Mouse (Mus musculus) forebrain, embryonic 16.5 days (tissue): ENCODE measurements around the gene Myocos. TPM values are rescaled to one million over a fixed set of nuclear protein-coding genes. Genes with fewer than 3 reads are reported as not detected.
"Not testable (repeated sequence)": the region's sequence is repeated elsewhere in the genome, so short reads cannot be mapped to it uniquely, and the experiment has no call there.

Experiments used
- ATAC-seq: fragments of 200-750 bp; cut with Nextera tagmentation; 2 replicates; pipeline ENCODE4 v1.8.0; 2017; ENCODE audit warnings: mild to moderate bottlenecking, moderate library complexity
- H3K27ac ChIP-seq: fragments of 300-500 bp; sonication (generic); 2 replicates; pipeline ENCODE4 v1.5.1; 2014; ENCODE audit warnings: low read length, control low read depth
- H3K27me3 ChIP-seq: fragments of 300-500 bp; sonication (generic); replicated peaks from 2 replicates; pipeline ENCODE4 v1.6.1; 2014; ENCODE audit warnings: low read length; ENCODE audit not compliant: control insufficient read depth, insufficient read depth
- H3K36me3 ChIP-seq: fragments of 300-500 bp; sonication (generic); 2 replicates; pipeline ENCODE4 v1.6.1; 2014; ENCODE audit not compliant: control insufficient read depth, insufficient read depth
- H3K4me1 ChIP-seq: fragments of 300-500 bp; sonication (generic); replicated peaks from 2 replicates; pipeline ENCODE4 v1.6.1; 2014; ENCODE audit warnings: low read length; ENCODE audit not compliant: control insufficient read depth, insufficient read depth
- H3K4me2 ChIP-seq: fragments of 300-500 bp; sonication (generic); 2 replicates; pipeline ENCODE4 v1.6.1; 2014; ENCODE audit warnings: mild to moderate bottlenecking, low read length, control low read depth
- H3K4me3 ChIP-seq: fragments of 300-500 bp; sonication (generic); replicated peaks from 2 replicates; pipeline ENCODE4 v1.5.1; 2014; ENCODE audit warnings: mild to moderate bottlenecking, low read length, control low read depth
- H3K9ac ChIP-seq: fragments of 300-500 bp; sonication (generic); replicated peaks from 2 replicates; pipeline ENCODE4 v1.6.1; 2014; ENCODE audit warnings: low read depth, low read length, control low read depth
- H3K9me3 ChIP-seq: fragments of 300-500 bp; sonication (generic); 2 replicates; pipeline ENCODE4 v1.6.1; 2016; ENCODE audit warnings: low read length; ENCODE audit not compliant: control insufficient read depth
- WGBS: fragments of 180-500 bp; shearing (Covaris S2); extraction: QIAGEN DNeasy Blood & Tissue Kit; methylation state at CpG from one replicate; pipeline ENCODE4 v1.1.7; 2014; 5-methylcytosine and 5-hydroxymethylcytosine counted together
- polyA plus RNA-seq: library from polyadenylated mRNA; unstranded; fragments of >200 nt; fragmentation: Nextera tagmentation; extraction: Ambion mirVana; gene quantifications from 2 replicates; pipeline ENCODE4 v1.2.1, GENCODE M21; 2015

Myocos gene
- polyA plus RNA-seq, 1 experiment from 2014 or later, result not detected

DNA sequence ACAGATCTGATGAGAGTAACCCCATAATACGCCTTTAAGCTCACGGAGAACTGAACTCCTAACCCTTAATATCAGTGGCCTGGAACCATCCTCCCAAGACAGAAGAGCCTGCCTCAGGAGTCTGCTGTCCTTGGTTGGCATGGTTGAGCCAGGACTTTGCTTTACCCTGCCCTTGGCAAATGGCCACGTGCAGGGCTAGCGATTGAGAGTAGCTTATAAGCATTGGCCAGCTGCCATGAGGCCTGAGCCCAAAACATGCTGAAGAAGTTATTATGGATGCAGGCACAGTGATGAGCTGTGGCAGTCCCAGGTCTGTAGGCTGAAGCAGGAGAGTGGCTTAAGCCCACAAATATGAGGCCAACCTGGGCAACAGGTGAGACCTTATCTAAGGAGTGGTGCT, 30.2 kb downstream of the Myocos start:
- not testable (repeated sequence) for H3K9me3 ChIP-seq, H3K36me3 ChIP-seq, ATAC-seq, H3K27me3 ChIP-seq, H3K4me1 ChIP-seq, H3K4me3 ChIP-seq, H3K9ac ChIP-seq, H3K27ac ChIP-seq, H3K4me2 ChIP-seq
- 70% methylated on average over 4 of the region's 4 CpGs for WGBS

GRCm38 (mm10) chr1:162625229-162625628, 32.8 kb downstream of the Myocos start:
- H3K4me2 ChIP-seq, result no peak overlapping the region
- no peaks in the 10 kb centered on the region for H3K27me3 ChIP-seq
- ATAC-seq, result no peak
- no peaks in the 10 kb centered on the region; the same call in 1 of the 2 replicates for H3K9me3 ChIP-seq
- H3K27ac ChIP-seq, result no peak overlapping the region
- 49% methylated on average over 7 of the region's 7 CpGs for WGBS
- H3K4me1 ChIP-seq, result no peaks in the 10 kb centered on the region; the same call in 1 of the 2 replicates
- no peak overlapping the region for H3K9ac ChIP-seq
- H3K4me3 ChIP-seq, result no peak overlapping the region
- H3K36me3 ChIP-seq, result no peaks in the 10 kb centered on the region

DNA sequence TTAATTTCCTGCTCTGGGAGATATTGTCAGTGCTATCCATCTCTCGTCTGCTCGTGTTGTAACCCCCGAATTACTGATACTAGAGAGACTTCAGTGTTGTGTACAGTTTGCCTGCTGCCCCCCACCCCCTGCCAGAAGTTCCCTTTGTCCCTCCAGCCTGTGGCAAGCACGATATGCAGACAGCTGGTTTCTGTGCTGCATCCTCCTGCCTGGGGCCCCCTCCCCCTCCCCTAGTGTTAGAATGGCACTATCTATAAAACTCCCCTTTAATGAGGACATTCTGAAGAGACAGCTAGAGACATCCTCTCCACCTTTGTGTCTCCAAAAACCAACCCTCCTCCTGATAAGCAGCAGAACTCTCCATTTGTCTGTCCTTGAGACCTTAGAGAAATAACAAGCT, 34.1 kb downstream of the Myocos start:
- Histone ChIP-seq H3K27ac (no peak overlapping the region), H3K4me1 (no peaks in the 10 kb centered on the region; the same call in 1 of the 2 replicates), H3K4me2 (no peak overlapping the region), H3K9ac (no peak overlapping the region), H3K27me3 (no peaks in the 10 kb centered on the region), H3K36me3 (no peaks in the 10 kb centered on the region), H3K4me3 (no peak overlapping the region), H3K9me3 (no peaks in the 10 kb centered on the region; the same call in 1 of the 2 replicates)
- ATAC-seq, result no peak; the same call in 1 of the 2 replicates
- 48% methylated on average over 4 of the region's 4 CpGs for WGBS

DNA sequence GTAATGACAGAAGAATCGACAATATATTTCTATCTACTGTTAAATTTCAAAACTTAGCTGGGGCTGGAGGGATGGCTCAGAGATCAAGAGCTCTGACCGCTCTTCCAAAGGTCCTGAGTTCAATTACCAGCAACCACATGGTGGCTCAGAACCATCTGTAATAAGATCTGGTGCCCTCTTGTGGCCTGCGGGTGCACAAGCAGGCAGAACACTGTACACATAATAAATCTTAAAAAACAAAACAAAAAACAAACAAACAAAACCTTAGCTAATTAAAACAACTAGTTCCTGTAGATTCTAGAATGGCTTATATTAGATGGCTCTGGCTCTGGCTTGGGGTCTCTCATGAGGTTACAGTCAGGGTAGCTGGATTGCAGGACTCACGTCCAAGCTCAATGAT, 37.5 kb downstream of the Myocos start:
- Histone ChIP-seq H3K9me3 (no peaks in the 10 kb centered on the region; the same call in 1 of the 2 replicates), H3K9ac (no peak overlapping the region), H3K36me3 (no peaks in the 10 kb centered on the region), H3K27me3 (no peaks in the 10 kb centered on the region), H3K4me1 (no peaks in the 10 kb centered on the region; the same call in 1 of the 2 replicates), H3K4me3 (no peak overlapping the region), H3K4me2 (no peak overlapping the region), H3K27ac (no peak overlapping the region)
- WGBS, result 70% methylated on average over 4 of the region's 4 CpGs
- no peak for ATAC-seq

GRCm38 (mm10) chr1:162615511-162615910, 42.5 kb downstream of the Myocos start:
- WGBS, result 85% methylated on average over 1 of the region's 1 CpGs
- H3K9me3 ChIP-seq, result no peaks in the 10 kb centered on the region; the same call in 1 of the 2 replicates
- ATAC-seq, result peak; percentile 99

GRCm38 (mm10) chr1:162611191-162611590, 46.8 kb downstream of the Myocos start:
- no peak for ATAC-seq
- no peak overlapping the region for H3K4me3 ChIP-seq
- 29% methylated on average over 4 of the region's 4 CpGs for WGBS

More at GRCm38 (mm10) chr1:162615511-162615910, 42.5 kb downstream of the Myocos start:
- no peak overlapping the region for H3K4me2 ChIP-seq
- no peaks in the 10 kb centered on the region for H3K4me1 ChIP-seq
- no peaks in the 10 kb centered on the region for H3K36me3 ChIP-seq
- H3K27me3 ChIP-seq, result no peaks in the 10 kb centered on the region
- no peak overlapping the region for H3K27ac ChIP-seq
- H3K4me3 ChIP-seq, result no peak overlapping the region
- no peak overlapping the region for H3K9ac ChIP-seq

GRCm38 (mm10) chr1:162609633-162610250, 48.3 kb downstream of the Myocos start:
- H3K4me2 ChIP-seq, result no peak overlapping the region
- no peaks in the 10 kb centered on the region for H3K36me3 ChIP-seq
- 28% methylated on average over 9 of the region's 9 CpGs for WGBS
- H3K4me1 ChIP-seq, result no peaks in the 10 kb centered on the region
- H3K9ac ChIP-seq, result no peak overlapping the region
- no peaks in the 10 kb centered on the region for H3K27me3 ChIP-seq
- no peaks in the 10 kb centered on the region for H3K9me3 ChIP-seq
- H3K4me3 ChIP-seq, result no peak overlapping the region
- peak; percentile 43; the same call in 1 of the 2 replicates for ATAC-seq
- no peak overlapping the region for H3K27ac ChIP-seq

More at GRCm38 (mm10) chr1:162611191-162611590, 46.8 kb downstream of the Myocos start:
- H3K9ac ChIP-seq, result no peak overlapping the region
- H3K27me3 ChIP-seq, result no peaks in the 10 kb centered on the region
- no peaks in the 10 kb centered on the region for H3K9me3 ChIP-seq
- no peaks in the 10 kb centered on the region for H3K4me1 ChIP-seq
- no peak overlapping the region for H3K27ac ChIP-seq
- H3K4me2 ChIP-seq, result no peak overlapping the region
- H3K36me3 ChIP-seq, result no peaks in the 10 kb centered on the region

DNA sequence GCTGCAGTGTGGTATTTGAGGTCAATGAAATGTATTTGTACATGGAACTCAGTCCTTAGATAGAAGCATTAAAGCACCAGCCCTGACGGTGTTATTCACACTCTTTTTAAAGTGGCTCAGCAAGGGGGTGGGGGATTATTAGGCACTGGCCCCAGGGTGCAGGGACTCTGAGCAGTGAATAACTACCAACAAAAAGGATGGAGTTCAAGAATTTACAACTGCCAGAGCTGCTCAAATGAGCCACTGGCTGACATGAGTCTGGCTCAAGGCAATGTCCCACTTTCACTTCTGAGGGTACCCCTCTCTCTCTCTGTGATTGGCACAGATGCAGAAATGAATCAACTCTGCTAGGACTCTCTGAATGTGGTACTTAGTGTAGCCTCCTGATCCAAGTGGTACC, 49.9 kb downstream of the Myocos start:
- Histone ChIP-seq H3K9me3 (no peaks in the 10 kb centered on the region), H3K4me2 (no peak overlapping the region), H3K36me3 (no peaks in the 10 kb centered on the region), H3K27me3 (no peaks in the 10 kb centered on the region), H3K4me3 (no peak overlapping the region), H3K4me1 (no peaks in the 10 kb centered on the region), H3K27ac (no peak overlapping the region), H3K9ac (no peak overlapping the region)
- WGBS, result 9% methylated on average over 1 of the region's 1 CpGs
- ATAC-seq, result peak; percentile 56

GRCm38 (mm10) chr1:162601288-162601687, 56.7 kb downstream of the Myocos start:
- 61% methylated on average over 4 of the region's 4 CpGs for WGBS
- H3K4me1 ChIP-seq, result no peaks in the 10 kb centered on the region
- peak; percentile 71 for ATAC-seq

More at GRCm38 (mm10) chr1:162601288-162601687, 56.7 kb downstream of the Myocos start:
- Histone ChIP-seq H3K9me3 (no peaks in the 10 kb centered on the region), H3K4me2 (no peak overlapping the region), H3K27me3 (no peaks in the 10 kb centered on the region), H3K36me3 (peaks cover 6% of the 10 kb centered on the region; the same call in 1 of the 2 replicates), H3K27ac (no peak overlapping the region), H3K9ac (no peak overlapping the region), H3K4me3 (no peak overlapping the region)
